Mouse (Mus musculus) gastrocnemius, postnatal 10 days (tissue): Measurements from ENCODE around the gene Grin2d. TPM values are rescaled to one million over a fixed set of nuclear protein-coding genes. Genes with fewer than 3 reads are reported as not detected.
"Not testable (repeated sequence)": the region's sequence is repeated elsewhere in the genome, so short reads cannot be mapped to it uniquely, and the experiment has no call there.

Source experiments
- DNase-seq: peaks from one replicate; pipeline ENCODE4 v3.0.0; 2021; ENCODE audit warnings: mixed read lengths
- total RNA-seq, 2 experiments: library from RNA; stranded (reverse); gene quantifications; 2 replicates each; pipeline ENCODE4 v1.2.3; 2021

Grin2d gene
- total RNA-seq, 2 experiments from 2014 or later, result 0.80 to 1.2 TPM

GRCm38 (mm10) chr7:45898125-45898524 is 19.9 kb upstream of the Grin2d start:
- DNase-seq, result not testable (repeated sequence)

GRCm38 (mm10) chr7:45897258-45897757 is 19.1 kb upstream of the Grin2d start:
- DNase-seq, result peak; percentile 35

- DNase-seq, result peak; percentile 95
These were observed 18.5 kb upstream of the Grin2d start, which contains the start of the genes Syngr4 and Tmem143 for GRCm38 (mm10) chr7:45896517-45897257. Gene Syngr4, minus strand, starts transcription at chr7:45896714. Gene Tmem143, plus strand, starts transcription at chr7:45896941.

GRCm38 (mm10) chr7:45895931-45896516 is 17.8 kb upstream of the Grin2d start:
- DNase-seq, result no peak

GRCm38 (mm10) chr7:45892651-45893050 is 14.5 kb upstream of the Grin2d start:
- no peak for DNase-seq

GRCm38 (mm10) chr7:45887246-45887645 is 9.1 kb upstream of the Grin2d start:
- no peak for DNase-seq

- DNase-seq, result no peak
These were observed 2.8 kb upstream of the Grin2d start for GRCm38 (mm10) chr7:45881011-45881410.

- DNase-seq, result no peak
These were observed 2.4 kb upstream of the Grin2d start for GRCm38 (mm10) chr7:45880531-45880930.

GRCm38 (mm10) chr7:45876895-45877294 is 1.3 kb downstream of the Grin2d start:
- DNase-seq, result no peak

GRCm38 (mm10) chr7:45873061-45873947 is 4.9 kb downstream of the Grin2d start:
- peak; percentile 57 for DNase-seq

- DNase-seq, result peak; percentile 90
These were observed 5.6 kb downstream of the Grin2d start, which contains the start of gene Kdelr1 for GRCm38 (mm10) chr7:45872624-45873023. Gene Kdelr1, plus strand, starts transcription at chr7:45872772.

GRCm38 (mm10) chr7:45870282-45871058 is 7.7 kb downstream of the Grin2d start:
- no peak for DNase-seq

GRCm38 (mm10) chr7:45869787-45870186 is 8.4 kb downstream of the Grin2d start:
- peak; percentile 34 for DNase-seq

- no peak for DNase-seq
These were observed 9.0 kb downstream of the Grin2d start for GRCm38 (mm10) chr7:45869107-45869670.

GRCm38 (mm10) chr7:45867871-45868270 is 10.3 kb downstream of the Grin2d start:
- DNase-seq, result no peak

GRCm38 (mm10) chr7:45865925-45866910 is 12.0 kb downstream of the Grin2d start:
- DNase-seq, result peak; percentile 95

GRCm38 (mm10) chr7:45864435-45864834 is 13.7 kb downstream of the Grin2d start:
- no peak for DNase-seq

GRCm38 (mm10) chr7:45862804-45863203 is 15.4 kb downstream of the Grin2d start:
- DNase-seq, result no peak

GRCm38 (mm10) chr7:45859008-45859407 is 19.2 kb downstream of the Grin2d start:
- no peak for DNase-seq
